Mouse (Mus musculus) heart, adult 2 months (tissue): Measurements from ENCODE around the gene Gimap3.

Source experiments
- CTCF ChIP-seq: fragments of 200-600 bp; IDR thresholded peaks from 2 replicates; pipeline ENCODE4 v1.8.1; 2022; ENCODE audit warnings: antibody characterized with exemption, mild to moderate bottlenecking, moderate library complexity
- EP300 ChIP-seq: fragments of 200-500 bp; IDR thresholded peaks from 2 replicates; pipeline ENCODE4 v1.6.1; 2011; ENCODE audit warnings: low read depth, low read length, control low read depth; ENCODE audit not compliant: insufficient read depth

DNA sequence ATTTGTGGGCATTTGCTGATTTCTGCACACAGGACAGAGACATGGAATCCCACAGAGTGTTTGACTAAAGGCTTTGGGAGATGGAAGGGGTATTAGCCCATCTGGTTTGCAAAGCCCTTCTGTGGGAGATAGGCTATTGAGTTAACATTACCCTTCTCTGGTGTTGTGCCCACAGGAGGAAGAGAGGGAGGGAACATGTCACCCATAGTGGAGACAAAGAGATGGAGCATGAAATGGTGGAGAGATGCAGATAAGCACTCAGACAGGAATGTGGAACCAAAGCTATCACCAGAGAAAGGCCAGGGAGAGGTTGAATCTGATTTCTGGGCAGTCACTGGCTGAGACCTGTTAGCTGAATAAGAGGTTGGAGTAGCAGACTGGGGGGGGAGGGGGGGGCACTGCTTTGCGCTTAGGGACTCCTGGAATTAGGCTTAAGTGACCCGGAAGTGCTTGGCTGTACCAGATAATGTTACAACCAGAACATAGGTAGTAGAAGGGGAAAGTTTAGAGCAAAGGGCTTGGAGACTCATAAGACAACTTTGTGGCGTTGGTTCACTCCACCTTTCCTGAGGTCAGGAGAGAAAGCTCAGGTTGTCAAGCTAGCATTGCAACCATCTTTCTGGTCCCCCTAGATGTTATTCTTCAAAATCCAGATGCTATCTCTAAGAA, 30.0 kb downstream of the Gimap3 start:
- no peak for TF ChIP-seq CTCF
- TF ChIP-seq EP300, result no peak
